Mouse (Mus musculus) kidney, embryonic 16.5 days (tissue): ENCODE measurements around the gene Elac2. TPM values are rescaled to one million over a fixed set of nuclear protein-coding genes. Genes with fewer than 3 reads are reported as not detected.

Experiments used
- ATAC-seq: fragments of 200-750 bp; cut with Nextera tagmentation; 2 replicates; pipeline ENCODE4 v1.8.0; 2017; ENCODE audit warnings: moderate TSS enrichment; ENCODE audit not compliant: low FRiP score, low TSS enrichment
- H3K27ac ChIP-seq: fragments of 300-500 bp; sonication (generic); 2 replicates; pipeline ENCODE4 v1.5.1; 2014; ENCODE audit warnings: low read length
- H3K27me3 ChIP-seq: fragments of 300-500 bp; sonication (generic); 2 replicates; pipeline ENCODE4 v1.6.1; 2014; ENCODE audit warnings: low read length, control low read depth, mixed read lengths; ENCODE audit not compliant: insufficient read depth
- H3K36me3 ChIP-seq: fragments of 300-500 bp; sonication (generic); 2 replicates; pipeline ENCODE4 v1.6.1; 2014; ENCODE audit warnings: low read length, control low read depth, mixed read lengths; ENCODE audit not compliant: insufficient read depth
- H3K4me1 ChIP-seq: fragments of 300-500 bp; sonication (generic); 2 replicates; pipeline ENCODE4 v1.6.1; 2014; ENCODE audit warnings: low read length, control low read depth, mixed read lengths; ENCODE audit not compliant: insufficient read depth
- H3K4me2 ChIP-seq: fragments of 300-500 bp; sonication (generic); replicated peaks from 2 replicates; pipeline ENCODE4 v1.6.1; 2014; ENCODE audit warnings: low read depth, low read length
- H3K4me3 ChIP-seq: fragments of 300-500 bp; sonication (generic); 2 replicates; pipeline ENCODE4 v1.5.1; 2014; ENCODE audit warnings: mild to moderate bottlenecking, low read length
- H3K9ac ChIP-seq: fragments of 300-500 bp; sonication (generic); replicated peaks from 2 replicates; pipeline ENCODE4 v1.6.1; 2014; ENCODE audit warnings: low read length
- H3K9me3 ChIP-seq: fragments of 300-500 bp; sonication (generic); 2 replicates; pipeline ENCODE4 v1.6.1; 2016; ENCODE audit warnings: low read length, control low read depth
- WGBS: fragments of 180-500 bp; shearing (Covaris S2); extraction: QIAGEN DNeasy Blood & Tissue Kit; methylation state at CpG from one replicate; pipeline ENCODE4 v1.1.7; 2014; 5-methylcytosine and 5-hydroxymethylcytosine counted together
- polyA plus RNA-seq: library from polyadenylated mRNA; unstranded; fragments of >200 nt; fragmentation: Nextera tagmentation; extraction: Ambion mirVana; gene quantifications from 2 replicates; pipeline ENCODE4 v1.2.1, GENCODE M21; 2015

The Elac2 gene
- polyA plus RNA-seq, 1 experiment from 2014 or later, result 30.1 TPM

GRCm38 (mm10) chr11:65040556-65040955 is 61.7 kb downstream of the Elac2 start:
- H3K4me1 ChIP-seq, result peaks cover 14% of the 10 kb centered on the region; the same call in 1 of the 2 replicates
- H3K9me3 ChIP-seq, result no peaks in the 10 kb centered on the region
- WGBS, result 77% methylated on average over 6 of the region's 6 CpGs
- no peak for ATAC-seq
- no peak overlapping the region for H3K9ac ChIP-seq
- H3K4me3 ChIP-seq, result no peak overlapping the region
- H3K36me3 ChIP-seq, result no peaks in the 10 kb centered on the region
- H3K27me3 ChIP-seq, result no peaks in the 10 kb centered on the region
- H3K27ac ChIP-seq, result no peak overlapping the region
- H3K4me2 ChIP-seq, result no peak overlapping the region

GRCm38 (mm10) chr11:65049090-65049489 is 70.3 kb downstream of the Elac2 start:
- H3K9me3 ChIP-seq, result no peaks in the 10 kb centered on the region
- H3K27ac ChIP-seq, result no peak overlapping the region
- no peak for ATAC-seq
- H3K27me3 ChIP-seq, result no peaks in the 10 kb centered on the region
- H3K4me1 ChIP-seq, result no peaks in the 10 kb centered on the region
- WGBS, result 79% methylated on average over 7 of the region's 7 CpGs
- H3K4me2 ChIP-seq, result no peak overlapping the region
- H3K9ac ChIP-seq, result no peak overlapping the region
- H3K36me3 ChIP-seq, result no peaks in the 10 kb centered on the region
- no peak overlapping the region for H3K4me3 ChIP-seq

DNA sequence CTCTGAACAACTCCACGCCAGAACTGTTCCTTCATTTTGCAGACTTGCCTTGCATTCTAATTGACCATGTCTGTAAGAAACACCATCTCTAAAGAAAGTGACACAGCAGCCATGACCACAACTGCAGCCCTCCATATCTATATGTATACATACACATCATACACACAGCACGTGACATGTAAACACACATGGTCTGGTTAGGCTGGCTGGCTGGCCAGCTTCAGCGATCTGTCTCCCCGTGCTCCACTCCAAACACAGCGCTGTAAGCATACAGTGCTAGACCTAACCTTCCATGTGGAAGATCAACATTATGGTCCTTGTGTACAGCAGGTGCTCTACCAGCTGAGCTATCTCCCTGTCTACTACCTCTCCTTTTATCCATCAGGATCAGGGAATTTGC is 72.0 kb downstream of the Elac2 start:
- WGBS, result 97% methylated on average over 5 of the region's 5 CpGs
- no peaks in the 10 kb centered on the region for H3K27me3 ChIP-seq
- H3K9me3 ChIP-seq, result no peaks in the 10 kb centered on the region
- H3K4me2 ChIP-seq, result no peak overlapping the region
- no peak; the same call in 1 of the 2 replicates for ATAC-seq
- no peaks in the 10 kb centered on the region for H3K4me1 ChIP-seq
- H3K27ac ChIP-seq, result no peak overlapping the region
- no peaks in the 10 kb centered on the region for H3K36me3 ChIP-seq
- H3K4me3 ChIP-seq, result no peak overlapping the region
- no peak overlapping the region for H3K9ac ChIP-seq

Other genes with a start within 250 kb of the Elac2 start
- 0.17 TPM in 1 of 2 replicates, not detected in the other for gene 1700086D15Rik, start 180.9 kb downstream of the Elac2 start, polyA plus RNA-seq
- 7.1 and 7.4 TPM in 2 replicates for gene Arhgap44, start 183.9 kb downstream of the Elac2 start, polyA plus RNA-seq